Mouse (Mus musculus) CH12.LX (cell line): ENCODE data around the gene Gm40193.

Experiments
- CTCF ChIP-seq, 2 experiments: IDR thresholded peaks in 1 of 2; conservative IDR thresholded peaks in 1 of 2; 2 replicates each; pipeline ENCODE4 v1.5.1; 2011 to 2012; ENCODE audit warnings: low read depth in 2 of 2, low read length in 2 of 2, improper control_type of control experiment in 1 of 2, inconsistent platforms in 1 of 2, mild to moderate bottlenecking in 1 of 2, moderate library complexity in 1 of 2
- IRF4 ChIP-seq: IDR thresholded peaks from 2 replicates; pipeline ENCODE4 v1.6.1; 2014; ENCODE audit warnings: low read depth, mild to moderate bottlenecking, inconsistent platforms, low read length, improper control_type of control experiment
- MAX ChIP-seq: IDR thresholded peaks from 2 replicates; pipeline ENCODE4 v1.6.1; 2011; ENCODE audit warnings: low read length, improper control_type of control experiment
- MAZ ChIP-seq: IDR thresholded peaks from 2 replicates; pipeline ENCODE4 v1.6.1; 2012; ENCODE audit warnings: low read depth, mild to moderate bottlenecking, inconsistent platforms, low read length, improper control_type of control experiment, moderate library complexity
- SMC3 ChIP-seq: IDR thresholded peaks from 2 replicates; pipeline ENCODE4 v1.6.1; 2011; ENCODE audit warnings: low read depth, low read length, improper control_type of control experiment

GRCm38 (mm10) chr11:70572348-70572902 lies 39.7 kb upstream of the Gm40193 start:
- no peak for TF ChIP-seq CTCF (conservative IDR thresholded peaks at IDR 0.05 in 1 of 2, IDR thresholded peaks at IDR 0.05 in 1 of 2; ENCODE audit: low read depth in 2 of 2, low read length in 2 of 2)
- TF ChIP-seq MAZ: no peak
- TF ChIP-seq IRF4: no peak
- no peak for TF ChIP-seq MAX
- no peak for TF ChIP-seq SMC3
